Mouse (Mus musculus) olfactory bulb, adult 2 months (tissue): ENCODE data around the gene Ccdc12.

ENCODE experiments used
- CTCF ChIP-seq: fragments of 200-500 bp; IDR thresholded peaks from 2 replicates; pipeline ENCODE4 v1.5.1; 2012; ENCODE audit warnings: low read depth, mild to moderate bottlenecking, low read length, moderate library complexity; ENCODE audit not compliant: insufficient read depth
- POLR2A ChIP-seq: fragments of 200-500 bp; IDR thresholded peaks from 2 replicates; pipeline ENCODE4 v1.6.1; 2012; ENCODE audit warnings: mild to moderate bottlenecking, low read depth, low read length, moderate library complexity; ENCODE audit not compliant: insufficient read depth

DNA sequence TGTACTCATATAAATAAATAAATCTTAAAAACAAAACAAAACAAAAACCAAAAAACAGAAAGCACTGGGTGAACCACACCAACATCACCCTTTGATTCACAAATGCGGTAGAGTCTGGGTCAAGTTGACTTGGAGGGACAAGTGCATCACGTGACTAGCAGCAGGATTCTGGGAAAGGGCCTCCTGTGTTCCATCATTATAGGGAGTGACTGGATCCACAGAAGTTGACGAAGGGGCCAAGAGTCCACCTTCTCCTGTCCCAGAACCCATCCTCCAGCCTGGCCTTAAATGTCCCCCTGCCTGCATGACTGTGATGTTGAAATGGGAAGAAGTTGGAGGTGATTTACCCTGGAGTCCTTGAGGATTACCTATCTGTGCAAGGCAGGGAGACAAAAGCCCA is 62.5 kb downstream of the Ccdc12 start:
- TF ChIP-seq CTCF (no peak), POLR2A (no peak)
